Mouse (Mus musculus) midbrain, embryonic 14.5 days (tissue): ENCODE results near the gene Mrps31. TPM values are rescaled to one million over a fixed set of nuclear protein-coding genes. Genes with fewer than 3 reads are reported as not detected.

Experiments used
- ATAC-seq: fragments of 200-750 bp; cut with Nextera tagmentation; 2 replicates; pipeline ENCODE4 v1.8.0; 2017; ENCODE audit warnings: moderate number of reproducible peaks, moderate library complexity; ENCODE audit not compliant: low FRiP score, low TSS enrichment
- DNase-seq: peaks from one replicate; pipeline ENCODE4 v3.0.0-alpha.2; 2015
- H3K27ac ChIP-seq: fragments of 300-500 bp; sonication (generic); replicated peaks from 2 replicates; pipeline ENCODE4 v1.5.1; 2014; ENCODE audit warnings: mild to moderate bottlenecking, low read depth, low read length, moderate library complexity
- H3K27me3 ChIP-seq: fragments of 300-500 bp; sonication (generic); 2 replicates; pipeline ENCODE4 v1.6.1; 2014; ENCODE audit warnings: low read length, control low read depth, mixed read lengths; ENCODE audit not compliant: control insufficient read depth, insufficient read depth
- H3K36me3 ChIP-seq: fragments of 300-500 bp; sonication (generic); 2 replicates; pipeline ENCODE4 v1.6.1; 2014; ENCODE audit warnings: low read length, control low read depth; ENCODE audit not compliant: control insufficient read depth, insufficient read depth
- H3K4me1 ChIP-seq: fragments of 300-500 bp; sonication (generic); 2 replicates; pipeline ENCODE4 v1.6.1; 2014; ENCODE audit warnings: mild to moderate bottlenecking, antibody characterized with exemption, low read length, control low read depth; ENCODE audit not compliant: control insufficient read depth, insufficient read depth
- H3K4me2 ChIP-seq: fragments of 300-500 bp; sonication (generic); 2 replicates; pipeline ENCODE4 v1.6.1; 2014; ENCODE audit warnings: mild to moderate bottlenecking, low read length, moderate library complexity
- H3K4me3 ChIP-seq: fragments of 300-500 bp; sonication (generic); replicated peaks from 2 replicates; pipeline ENCODE4 v1.5.1; 2014; ENCODE audit warnings: low read depth, low read length
- H3K9ac ChIP-seq: fragments of 300-500 bp; sonication (generic); replicated peaks from 2 replicates; pipeline ENCODE4 v1.6.1; 2014; ENCODE audit warnings: mild to moderate bottlenecking, low read length, moderate library complexity
- H3K9me3 ChIP-seq: fragments of 300-500 bp; sonication (generic); 2 replicates; pipeline ENCODE4 v1.6.1; 2016; ENCODE audit warnings: low read length, control low read depth, mixed read lengths; ENCODE audit not compliant: control insufficient read depth
- WGBS: fragments of 180-500 bp; shearing (Covaris S2); extraction: QIAGEN DNeasy Blood & Tissue Kit; methylation state at CpG from one replicate; pipeline ENCODE4 v1.1.7; 2014; 5-methylcytosine and 5-hydroxymethylcytosine counted together
- polyA plus RNA-seq: library from polyadenylated mRNA; unstranded; fragments of >200 nt; fragmentation: Nextera tagmentation; extraction: Ambion mirVana; gene quantifications from 2 replicates; pipeline ENCODE4 v1.2.1, GENCODE M21; 2014

Mrps31 gene
- 31.4 and 35.1 TPM in 2 replicates for polyA plus RNA-seq

DNA sequence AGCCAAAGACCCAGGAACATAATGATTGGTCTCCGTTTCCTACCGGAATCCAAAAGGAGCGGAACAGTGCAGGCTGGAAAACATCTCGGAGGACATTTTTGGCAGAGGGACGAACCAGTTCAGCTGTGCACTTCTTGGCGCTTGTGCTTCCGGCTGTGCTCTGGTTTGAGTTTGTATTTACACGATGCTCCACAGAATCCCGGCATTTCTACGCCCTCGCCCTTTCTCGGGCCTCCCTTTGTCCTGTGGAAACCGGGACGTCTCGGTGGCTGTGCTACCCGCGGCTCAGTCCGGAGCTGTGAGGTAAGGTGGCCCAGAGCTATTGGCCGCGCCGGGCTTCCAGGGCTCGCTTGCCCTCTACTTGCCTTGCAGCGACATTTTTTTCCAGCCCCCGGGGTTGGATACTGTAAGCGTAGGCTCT is at the start of gene Mrps31:
TSS of gene Mrps31 (plus strand) at position 80 of the 421 bp plus-strand sequence.
- WGBS = under 1% methylated on average over 25 of the region's 25 CpGs
- Histone ChIP-seq H3K27me3 (no peaks in the 10 kb centered on the region), H3K36me3 (peaks cover 13% of the 10 kb centered on the region), H3K27ac (peak within 1 kb of the TSS; percentile 81), H3K9ac (peak within 1 kb of the TSS; percentile 89), H3K4me2 (peak within 1 kb of the TSS; percentile 88), H3K4me1 (peaks cover 7% of the 10 kb centered on the region), H3K4me3 (peak within 1 kb of the TSS; percentile 80), H3K9me3 (no peaks in the 10 kb centered on the region)
- ATAC-seq = peak; percentile 90
- peak; percentile 93 for DNase-seq

DNA sequence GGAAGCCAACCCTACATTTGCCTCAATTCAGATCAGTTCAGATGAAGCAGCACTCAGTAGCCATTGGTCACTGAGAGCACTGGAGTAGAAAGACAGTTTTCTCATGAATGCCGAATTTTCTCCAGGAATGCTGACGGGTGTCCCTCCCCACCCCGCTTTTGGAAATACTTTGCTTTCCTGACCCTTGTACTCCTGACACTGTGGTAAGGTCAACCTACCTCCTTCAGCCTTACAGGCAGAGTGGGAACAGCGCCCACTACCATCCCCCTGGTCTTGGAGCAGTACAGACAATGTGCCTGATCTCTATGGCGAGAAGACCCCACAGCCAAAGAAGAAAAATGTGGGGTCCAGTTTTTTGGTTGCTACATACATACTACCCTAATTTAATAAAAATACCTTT is 34.9 kb upstream of the Mrps31 start:
- DNase-seq = no peak
- H3K9ac ChIP-seq = no peak overlapping the region
- H3K27me3 ChIP-seq = no peaks in the 10 kb centered on the region
- no peak for ATAC-seq
- WGBS = 92% methylated on average over 5 of the region's 5 CpGs
- H3K9me3 ChIP-seq = no peaks in the 10 kb centered on the region
- no peaks in the 10 kb centered on the region for H3K4me1 ChIP-seq
- H3K4me2 ChIP-seq = no peak overlapping the region
- no peak overlapping the region for H3K4me3 ChIP-seq
- H3K27ac ChIP-seq = no peak overlapping the region
- 0 out of 2 replicates have a peak, but pooled peaks cover 6% of the 10 kb centered on the region for H3K36me3 ChIP-seq

DNA sequence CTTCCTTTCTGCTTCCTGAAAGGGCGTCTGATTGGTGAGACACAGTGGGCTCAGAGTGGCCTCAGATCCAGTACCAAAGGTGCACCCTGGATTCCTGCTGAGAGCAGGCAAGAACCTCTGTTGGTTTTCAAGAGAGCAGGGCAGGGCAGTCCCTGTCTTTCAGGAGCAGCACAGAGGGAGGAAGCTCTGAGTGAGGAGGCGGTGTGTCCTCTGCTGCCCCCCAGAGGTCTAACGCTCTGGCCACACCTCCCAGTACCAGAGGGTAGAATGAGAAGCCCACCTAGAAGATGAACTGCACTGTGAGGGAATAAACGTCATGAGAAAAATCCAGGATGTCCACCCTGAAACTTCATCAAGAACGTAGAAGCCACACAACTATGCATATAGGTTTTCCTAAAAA is 34.3 kb upstream of the Mrps31 start:
- Histone ChIP-seq H3K9me3 (no peaks in the 10 kb centered on the region), H3K27me3 (no peaks in the 10 kb centered on the region), H3K27ac (no peak overlapping the region), H3K4me3 (no peak overlapping the region), H3K9ac (no peak overlapping the region), H3K4me1 (no peaks in the 10 kb centered on the region), H3K36me3 (0 out of 2 replicates have a peak, but pooled peaks cover 9% of the 10 kb centered on the region), H3K4me2 (no peak overlapping the region)
- 51% methylated on average over 5 of the region's 5 CpGs for WGBS
- DNase-seq = peak; percentile 39
- peak; percentile 71; the same call in 1 of the 2 replicates for ATAC-seq

DNA sequence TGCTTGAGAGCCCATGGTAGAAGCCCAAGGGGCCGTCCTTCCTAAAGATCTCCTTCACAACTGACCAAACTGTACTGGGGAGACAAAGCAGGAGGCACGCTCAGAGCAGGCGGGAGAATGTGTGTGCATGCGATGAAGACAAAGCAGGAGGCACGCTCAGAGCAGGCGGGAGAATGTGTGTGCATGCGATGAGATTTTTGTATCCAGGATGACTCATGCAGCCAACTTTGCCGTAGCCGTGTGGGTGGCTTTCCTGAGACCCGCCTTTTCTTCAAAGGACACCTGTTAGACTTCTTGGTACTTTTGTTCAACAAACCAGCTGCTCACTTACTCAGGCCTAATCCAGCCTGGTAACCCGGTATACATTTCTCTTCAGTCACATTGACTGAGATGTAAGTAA is 30.2 kb upstream of the Mrps31 start:
- Histone ChIP-seq H3K4me2 (no peak overlapping the region), H3K9me3 (no peaks in the 10 kb centered on the region), H3K9ac (no peak overlapping the region), H3K27ac (no peak overlapping the region), H3K27me3 (no peaks in the 10 kb centered on the region), H3K4me1 (no peaks in the 10 kb centered on the region), H3K36me3 (peaks cover 16% of the 10 kb centered on the region; the same call in 1 of the 2 replicates), H3K4me3 (no peak overlapping the region)
- ATAC-seq (no peak), DNase-seq (no peak)
- WGBS = 93% methylated on average over 11 of the region's 11 CpGs

DNA sequence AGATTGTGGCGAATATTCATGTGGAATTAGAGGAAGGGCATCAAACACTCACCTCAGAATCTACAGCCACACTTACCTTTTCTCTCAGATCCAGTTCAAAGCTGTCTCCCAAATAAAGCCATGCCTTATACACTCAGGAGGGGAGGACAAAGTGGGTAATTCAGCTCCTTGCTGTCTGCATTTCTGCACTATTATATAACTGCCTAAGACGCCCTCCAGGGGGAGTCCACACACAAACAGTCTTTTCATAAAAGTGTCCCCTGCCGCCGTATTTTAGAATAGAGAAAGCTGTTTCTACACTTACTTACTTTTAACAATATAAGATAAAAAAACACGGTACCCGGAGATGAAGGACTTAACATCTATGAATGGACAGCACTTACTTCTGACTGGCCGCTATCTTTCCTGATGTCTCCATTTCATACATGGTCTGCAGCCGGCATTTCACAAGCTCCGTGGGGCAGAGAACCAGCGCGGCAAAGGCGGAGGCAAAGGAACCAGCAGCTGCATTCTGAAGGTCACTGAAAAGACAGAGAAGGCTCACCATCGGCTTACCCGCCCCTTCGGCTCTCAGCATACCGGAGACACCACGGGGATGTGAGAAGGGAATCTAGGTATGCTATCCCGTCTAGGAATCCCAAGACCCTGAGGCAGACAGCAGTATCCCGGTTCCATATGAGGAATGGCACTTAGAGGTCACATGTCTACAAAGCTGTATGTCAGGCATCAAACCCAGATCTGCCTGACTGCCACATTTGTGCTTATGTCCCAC is 28.2 kb upstream of the Mrps31 start:
- Histone ChIP-seq H3K4me3 (no peak overlapping the region), H3K36me3 (peaks cover 16% of the 10 kb centered on the region; the same call in 1 of the 2 replicates), H3K27me3 (no peaks in the 10 kb centered on the region), H3K9me3 (no peaks in the 10 kb centered on the region), H3K27ac (no peak overlapping the region), H3K9ac (no peak overlapping the region), H3K4me1 (no peaks in the 10 kb centered on the region), H3K4me2 (no peak overlapping the region)
- DNase-seq = no peak
- ATAC-seq = no peak
- 86% methylated on average over 19 of the region's 19 CpGs for WGBS

DNA sequence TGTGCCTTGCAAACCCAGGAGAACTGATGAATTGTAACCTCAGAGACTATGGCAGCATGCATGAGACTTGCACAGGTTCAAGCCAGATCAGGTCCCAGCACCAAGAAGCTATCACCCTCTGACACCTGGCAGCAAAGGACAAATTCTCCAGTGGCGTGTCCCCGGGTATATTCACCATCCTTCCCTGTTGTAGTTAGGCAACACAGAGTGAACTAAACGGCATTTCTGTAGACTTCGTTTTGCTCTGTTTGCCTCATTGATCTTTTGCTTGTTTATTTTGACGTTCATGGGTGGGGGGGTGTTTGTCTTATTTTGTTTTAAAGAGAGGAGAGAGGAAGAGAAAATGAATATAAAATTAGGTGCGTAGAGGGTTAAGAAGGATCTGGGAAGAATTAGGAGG is 26.0 kb upstream of the Mrps31 start:
- 97% methylated on average over 6 of the region's 6 CpGs for WGBS
- DNase-seq = no peak
- no peak overlapping the region for H3K9ac ChIP-seq
- H3K27me3 ChIP-seq = no peaks in the 10 kb centered on the region
- H3K9me3 ChIP-seq = no peaks in the 10 kb centered on the region
- ATAC-seq = no peak
- H3K27ac ChIP-seq = no peak overlapping the region
- no peak overlapping the region for H3K4me2 ChIP-seq
- no peak overlapping the region for H3K4me3 ChIP-seq
- H3K4me1 ChIP-seq = no peaks in the 10 kb centered on the region
- H3K36me3 ChIP-seq = peaks cover 20% of the 10 kb centered on the region

DNA sequence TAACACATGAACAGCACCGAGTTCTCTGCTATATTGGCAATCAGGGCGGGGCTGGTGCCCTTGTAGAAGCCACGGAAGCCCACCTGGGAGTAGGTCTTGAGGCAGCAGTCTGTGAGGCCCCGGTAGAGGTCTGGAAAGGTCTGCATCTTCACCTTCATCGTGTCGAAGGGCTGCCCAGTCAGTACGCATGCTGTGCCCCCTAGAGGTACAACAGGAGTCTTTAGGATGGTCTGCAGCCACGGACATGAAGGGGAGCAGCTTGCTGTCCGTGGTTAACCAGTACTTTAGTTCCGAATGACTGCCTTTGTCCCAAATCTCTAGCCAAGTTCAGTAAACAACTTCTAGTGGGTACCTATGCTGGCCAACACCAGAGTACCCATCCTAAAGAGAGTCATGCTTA is 21.3 kb upstream of the Mrps31 start:
- Histone ChIP-seq H3K4me3 (no peak overlapping the region), H3K36me3 (peaks cover 8% of the 10 kb centered on the region), H3K4me1 (no peaks in the 10 kb centered on the region), H3K9me3 (no peaks in the 10 kb centered on the region), H3K27ac (no peak overlapping the region), H3K4me2 (no peak overlapping the region), H3K9ac (no peak overlapping the region), H3K27me3 (no peaks in the 10 kb centered on the region)
- ATAC-seq = no peak
- no peak for DNase-seq
- 81% methylated on average over 10 of the region's 10 CpGs for whole genome bisulfite sequencing

DNA sequence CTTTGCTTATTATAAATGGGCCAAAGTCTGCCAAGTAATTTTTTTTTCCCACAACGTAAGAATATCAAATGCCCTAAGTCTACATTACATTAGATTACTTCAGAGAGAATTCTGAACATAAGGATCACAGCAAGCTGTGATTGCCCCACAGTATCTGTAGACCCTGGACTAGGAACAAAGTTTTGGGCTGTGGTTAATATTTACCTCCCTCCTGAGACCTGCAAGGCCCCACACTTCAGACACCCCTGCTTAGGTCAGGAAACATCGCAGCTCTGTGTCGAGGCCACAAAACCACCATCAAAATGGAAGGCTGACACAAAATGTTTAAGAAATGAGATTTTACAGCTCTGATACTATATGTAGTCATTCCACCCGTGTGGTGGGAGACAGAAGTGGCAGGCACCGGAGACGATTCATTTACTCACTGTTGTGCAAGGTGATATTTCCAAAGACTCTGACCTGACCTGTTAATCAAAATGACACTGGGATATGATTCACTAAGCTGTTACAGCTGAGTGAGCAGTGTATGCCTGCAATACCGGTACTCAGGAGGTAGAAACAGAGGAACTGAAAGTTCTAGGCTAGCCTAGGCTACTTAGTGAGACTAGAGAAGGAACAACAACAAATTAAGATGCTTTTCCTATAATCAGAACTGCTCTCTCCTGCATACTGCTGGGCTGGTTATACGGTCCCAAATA is 20.2 kb upstream of the Mrps31 start:
- DNase-seq (no peak), ATAC-seq (no peak)
- Histone ChIP-seq H3K4me3 (no peak overlapping the region), H3K36me3 (peaks cover 8% of the 10 kb centered on the region), H3K4me1 (no peaks in the 10 kb centered on the region), H3K9ac (no peak overlapping the region), H3K4me2 (no peak overlapping the region), H3K9me3 (no peaks in the 10 kb centered on the region), H3K27me3 (no peaks in the 10 kb centered on the region), H3K27ac (no peak overlapping the region)
- WGBS = 92% methylated on average over 8 of the region's 8 CpGs
